Mouse (Mus musculus): ENCODE measurements around the gene Prpsap1.
"Not testable (repeated sequence)": the region's sequence is repeated elsewhere in the genome, so short reads cannot be mapped to it uniquely, and the experiment has no call there.

Prpsap1 gene

GRCm38 (mm10) chr11:116429862-116430613 is 64.0 kb downstream of the Prpsap1 start:
- DNase-seq (ENCODE audit: low spot score in 2 of 2) = no peak

DNA sequence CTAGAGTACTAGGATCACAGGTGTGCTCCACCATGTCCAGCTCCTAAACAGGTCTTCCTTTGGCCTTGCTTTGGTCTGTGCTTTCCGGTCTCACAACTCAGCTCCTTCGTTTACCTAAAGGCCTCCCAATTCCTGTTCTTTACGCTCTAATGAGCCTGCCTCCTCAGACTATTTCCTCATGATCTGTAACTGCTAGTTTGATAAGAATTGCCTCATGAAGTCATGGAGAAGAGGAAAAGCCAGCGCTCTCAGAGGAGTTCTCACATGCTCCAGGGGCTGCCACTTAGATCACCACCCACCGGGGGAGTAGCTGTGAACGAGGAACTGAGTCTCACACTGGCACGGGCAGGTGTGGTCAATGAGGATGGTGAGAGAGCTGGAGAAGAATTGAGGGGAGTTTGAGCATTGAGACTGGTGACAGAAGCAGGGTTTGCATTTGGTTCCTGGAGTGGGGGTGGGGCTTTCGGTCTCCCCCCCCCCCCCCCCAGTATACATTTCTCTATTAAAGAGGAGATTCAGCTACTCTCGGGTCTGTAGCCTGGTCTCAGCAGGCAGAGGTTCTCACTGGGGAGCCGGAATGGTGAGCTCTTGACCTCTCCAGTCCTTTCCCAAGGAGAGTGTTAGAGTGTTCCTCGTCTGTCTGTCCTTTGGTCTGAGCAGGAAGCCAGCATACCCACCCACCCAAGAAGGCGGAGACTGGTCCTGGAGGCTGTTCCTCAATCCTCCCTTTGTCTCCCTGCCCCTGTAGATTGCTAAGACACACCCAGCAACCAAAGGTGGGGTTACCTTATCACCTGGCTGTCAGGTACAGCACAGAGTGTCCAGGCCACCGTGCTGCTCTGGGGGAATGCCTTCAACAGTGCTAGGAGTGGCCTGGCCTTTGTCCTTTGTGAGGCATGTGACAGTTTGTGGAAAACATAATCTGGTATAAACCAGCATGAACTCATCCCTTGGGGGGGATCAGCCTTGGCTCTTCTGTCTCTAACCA is 64.8 kb downstream of the Prpsap1 start:
- DNase-seq (ENCODE audit: low spot score in 2 of 2) = no peak

DNA sequence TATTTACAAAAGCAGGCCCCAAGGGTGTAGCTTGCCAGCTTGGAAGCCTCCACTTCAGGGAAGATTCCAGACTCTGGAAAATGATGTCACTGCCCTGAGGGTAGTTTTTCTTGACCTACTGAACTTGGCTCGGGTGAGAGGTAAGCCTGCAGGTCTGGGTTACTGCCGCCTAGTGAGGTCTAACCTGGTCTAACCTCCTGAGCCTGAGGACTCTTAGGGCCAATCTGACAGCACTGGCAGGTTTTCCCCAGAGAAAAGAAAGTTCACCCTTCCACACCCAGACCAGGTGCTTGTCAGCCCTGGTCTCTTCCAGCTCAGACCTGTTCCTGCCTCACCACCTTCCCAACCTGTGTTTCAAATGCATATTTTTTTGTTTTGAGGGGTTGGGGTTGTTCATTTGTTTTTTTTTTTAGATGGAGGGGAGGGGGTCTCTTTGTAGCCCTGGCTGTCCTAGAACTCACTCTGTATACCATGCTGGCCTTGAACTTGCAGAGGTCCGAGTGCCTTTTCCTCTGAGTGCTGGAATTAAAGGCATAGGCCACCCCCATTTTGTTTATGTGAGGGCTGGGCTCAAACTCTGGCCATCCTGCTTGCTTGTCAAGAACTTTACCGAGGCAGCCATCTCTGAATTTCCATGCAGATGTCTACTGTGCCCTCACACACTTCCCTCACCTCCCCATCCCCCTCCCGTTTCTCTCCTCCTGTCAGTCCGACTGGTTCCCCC is 67.0 kb downstream of the Prpsap1 start:
- DNase-seq (ENCODE audit: low spot score in 2 of 2) = no peak

- not testable (repeated sequence) for DNase-seq (ENCODE audit: low spot score in 2 of 2)
Measured at GRCm38 (mm10) chr11:116426328-116426727, 67.7 kb downstream of the Prpsap1 start.

DNA sequence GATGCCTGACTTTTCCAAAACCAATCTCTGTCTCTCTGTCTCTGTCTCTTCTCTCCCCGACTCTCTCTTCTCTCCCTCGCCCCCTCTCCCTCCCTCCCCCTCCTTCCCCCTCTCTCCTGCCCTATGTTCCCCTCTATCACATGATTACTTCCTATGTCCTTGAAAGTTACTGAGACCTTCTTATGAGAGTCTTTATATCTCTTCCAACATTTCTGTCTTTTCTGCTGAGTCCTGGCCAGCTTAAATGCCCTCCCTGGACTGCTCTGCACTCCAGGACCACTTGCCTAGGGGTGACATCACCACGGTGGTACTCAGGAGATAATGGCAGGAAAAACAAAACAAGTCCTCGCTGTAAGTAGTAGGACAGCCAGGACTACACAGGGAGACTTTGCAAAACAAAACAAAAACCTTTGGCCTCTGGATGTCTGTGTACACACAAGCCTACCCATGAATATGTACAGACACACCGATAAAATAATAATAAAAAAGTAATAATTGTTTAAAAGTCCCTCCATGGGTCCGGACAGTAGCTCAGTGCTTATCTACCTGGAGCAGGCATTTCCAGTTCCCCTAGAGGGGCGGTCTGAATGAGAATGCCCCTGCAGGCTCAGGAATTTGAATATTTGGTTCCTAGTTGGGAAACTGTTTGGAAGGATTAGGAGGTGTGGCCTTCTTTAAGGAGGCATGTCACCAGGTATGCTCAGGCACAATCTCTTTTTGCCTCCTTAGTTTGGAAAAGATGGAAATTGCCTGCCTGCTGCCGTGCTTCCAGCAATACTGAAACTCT is 69.2 kb downstream of the Prpsap1 start:
- DNase-seq (ENCODE audit: low spot score in 2 of 2) = no peak

- DNase-seq (ENCODE audit: low spot score in 2 of 2) = no peak
Measured at GRCm38 (mm10) chr11:116423782-116424620, 70.0 kb downstream of the Prpsap1 start.

GRCm38 (mm10) chr11:116423214-116423613 is 70.8 kb downstream of the Prpsap1 start:
- no peak for DNase-seq (ENCODE audit: low spot score in 2 of 2)

DNA sequence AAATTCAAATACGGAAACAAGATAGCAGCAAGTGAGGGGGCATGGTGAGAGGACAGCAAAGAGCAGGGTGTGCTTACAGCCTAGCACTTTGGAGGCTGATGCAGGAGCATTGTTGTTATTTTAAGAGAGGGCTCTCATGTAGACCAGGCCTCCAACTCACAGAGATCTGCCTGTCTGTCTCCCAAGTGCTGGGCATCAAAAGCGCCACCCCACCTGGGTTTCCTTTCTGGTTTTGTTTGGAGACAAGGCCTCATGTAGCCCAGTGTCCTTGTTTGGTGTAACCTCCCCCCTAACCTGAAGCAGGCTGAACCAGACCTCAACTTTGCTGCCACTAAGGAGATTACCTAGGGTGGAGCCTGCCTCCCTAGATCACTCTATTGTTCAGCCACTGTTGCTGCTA is 71.4 kb downstream of the Prpsap1 start:
- no peak for DNase-seq (ENCODE audit: low spot score in 2 of 2)

DNA sequence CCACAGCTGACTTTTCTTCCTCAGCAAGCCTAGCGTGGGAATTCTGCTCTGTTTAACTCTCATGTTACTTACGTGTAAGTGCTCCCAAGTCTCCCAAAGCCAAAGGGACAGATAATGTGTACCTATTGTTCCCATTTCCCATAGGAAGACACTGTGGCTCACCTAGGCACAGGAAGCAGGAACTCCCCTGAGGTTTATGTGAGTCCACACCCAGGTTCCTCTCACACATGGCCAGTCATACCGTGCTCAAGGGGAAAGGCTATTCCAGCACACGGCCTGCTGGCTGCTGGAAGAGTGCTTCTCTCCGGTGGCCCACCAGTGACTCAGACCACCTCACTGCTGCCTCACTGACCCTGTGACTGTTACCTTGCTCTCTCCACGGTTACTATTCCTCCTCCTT is 72.9 kb downstream of the Prpsap1 start:
- DNase-seq (ENCODE audit: low spot score in 2 of 2) = no peak
